Mouse (Mus musculus) frontal cortex, postnatal 14 days (tissue): ENCODE measurements around the gene Idua.

Experiments
- DNase-seq, 2 experiments: peaks; one replicate each; pipeline ENCODE4 v3.0.0; 2022; ENCODE audit warnings: low spot score in 2 of 2

Gene Idua

GRCm38 (mm10) chr5:108654444-108654990 is 5.6 kb upstream of the Idua start:
- DNase-seq, result peak in 1 of 2 experiments; percentile 1

- no peak for DNase-seq
Measured at GRCm38 (mm10) chr5:108655381-108655780, 4.8 kb upstream of the Idua start.

- DNase-seq, result no peak
Measured at GRCm38 (mm10) chr5:108655891-108656650, 4.1 kb upstream of the Idua start.

- no peak for DNase-seq
Measured at GRCm38 (mm10) chr5:108657406-108657805, 2.7 kb upstream of the Idua start.

GRCm38 (mm10) chr5:108658611-108659010 is 1.5 kb upstream of the Idua start:
- DNase-seq, result no peak

DNA sequence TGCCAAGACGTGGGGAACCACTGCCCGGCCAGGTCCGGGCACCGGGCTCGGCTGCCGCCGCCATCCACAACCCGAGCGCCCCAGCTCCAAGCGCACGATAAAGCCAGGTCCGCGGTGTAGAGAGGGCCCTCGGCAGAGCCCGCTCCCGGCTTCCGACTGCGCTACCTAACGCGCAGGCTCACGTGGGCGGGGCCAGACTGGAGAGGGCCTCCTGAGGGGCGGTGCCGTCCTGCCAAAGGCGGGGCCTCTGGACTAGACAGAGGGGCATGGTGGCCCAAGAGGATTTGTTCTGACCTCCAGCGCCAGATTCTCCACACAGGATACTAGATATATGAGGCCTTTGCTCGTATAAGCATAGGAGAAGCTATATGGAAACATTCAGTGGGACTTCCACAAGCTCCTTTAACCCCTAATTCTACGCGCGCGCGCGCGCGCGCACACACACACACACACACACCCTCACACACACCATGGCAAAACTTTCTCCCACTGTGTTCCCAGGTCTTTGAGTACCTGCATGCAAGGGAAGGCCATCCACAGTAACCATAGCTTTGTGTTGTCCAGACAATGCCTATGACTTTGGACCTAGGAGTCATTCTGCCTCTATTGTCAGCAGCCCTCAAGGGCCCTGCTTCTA is 619 bp downstream of the Idua start:
- peak; percentile 78 to 89 for DNase-seq

DNA sequence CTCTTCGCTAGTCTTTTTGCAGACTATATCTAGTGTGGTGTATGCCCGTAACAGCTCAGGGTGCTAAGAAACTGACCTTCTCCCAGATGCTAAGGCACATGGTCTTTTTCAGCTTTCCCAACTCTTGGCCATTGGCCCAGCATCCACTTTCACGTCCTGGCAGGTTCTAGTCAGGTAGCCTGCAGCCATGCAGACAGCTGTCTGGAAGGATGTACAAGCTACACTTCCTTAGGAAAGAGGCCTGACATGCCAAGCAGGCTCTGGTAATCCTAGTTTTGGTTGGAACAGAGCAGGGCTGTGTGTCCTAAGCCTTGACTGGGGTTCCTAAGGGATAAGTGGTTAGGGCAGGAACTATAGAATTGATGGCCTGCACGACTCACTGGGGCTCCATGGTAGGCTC is 2.6 kb downstream of the Idua start:
- DNase-seq, result no peak

GRCm38 (mm10) chr5:108665066-108665465 is 4.9 kb downstream of the Idua start:
- DNase-seq, result no peak

DNA sequence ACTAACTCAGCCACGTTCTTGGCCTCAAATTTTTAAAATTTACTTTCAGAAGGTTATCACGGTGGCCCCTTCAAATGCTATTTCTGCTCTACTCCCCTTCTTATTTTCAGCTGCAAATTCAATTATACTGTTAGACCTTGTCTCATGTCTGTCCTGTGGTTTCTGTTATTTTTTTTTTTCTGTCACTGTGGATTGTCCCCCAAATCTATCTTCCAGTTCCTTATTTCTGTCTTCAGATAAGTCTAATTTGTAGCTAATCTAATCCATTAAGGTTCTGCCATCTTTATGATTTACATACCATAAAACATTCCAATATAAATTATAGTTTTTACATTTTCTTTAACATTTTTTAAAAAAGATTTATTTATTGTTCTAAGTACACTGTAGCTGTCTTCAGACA is 7.2 kb downstream of the Idua start:
- DNase-seq, result no peak

- no peak for DNase-seq
Measured at GRCm38 (mm10) chr5:108668387-108668932, 8.3 kb downstream of the Idua start.

DNA sequence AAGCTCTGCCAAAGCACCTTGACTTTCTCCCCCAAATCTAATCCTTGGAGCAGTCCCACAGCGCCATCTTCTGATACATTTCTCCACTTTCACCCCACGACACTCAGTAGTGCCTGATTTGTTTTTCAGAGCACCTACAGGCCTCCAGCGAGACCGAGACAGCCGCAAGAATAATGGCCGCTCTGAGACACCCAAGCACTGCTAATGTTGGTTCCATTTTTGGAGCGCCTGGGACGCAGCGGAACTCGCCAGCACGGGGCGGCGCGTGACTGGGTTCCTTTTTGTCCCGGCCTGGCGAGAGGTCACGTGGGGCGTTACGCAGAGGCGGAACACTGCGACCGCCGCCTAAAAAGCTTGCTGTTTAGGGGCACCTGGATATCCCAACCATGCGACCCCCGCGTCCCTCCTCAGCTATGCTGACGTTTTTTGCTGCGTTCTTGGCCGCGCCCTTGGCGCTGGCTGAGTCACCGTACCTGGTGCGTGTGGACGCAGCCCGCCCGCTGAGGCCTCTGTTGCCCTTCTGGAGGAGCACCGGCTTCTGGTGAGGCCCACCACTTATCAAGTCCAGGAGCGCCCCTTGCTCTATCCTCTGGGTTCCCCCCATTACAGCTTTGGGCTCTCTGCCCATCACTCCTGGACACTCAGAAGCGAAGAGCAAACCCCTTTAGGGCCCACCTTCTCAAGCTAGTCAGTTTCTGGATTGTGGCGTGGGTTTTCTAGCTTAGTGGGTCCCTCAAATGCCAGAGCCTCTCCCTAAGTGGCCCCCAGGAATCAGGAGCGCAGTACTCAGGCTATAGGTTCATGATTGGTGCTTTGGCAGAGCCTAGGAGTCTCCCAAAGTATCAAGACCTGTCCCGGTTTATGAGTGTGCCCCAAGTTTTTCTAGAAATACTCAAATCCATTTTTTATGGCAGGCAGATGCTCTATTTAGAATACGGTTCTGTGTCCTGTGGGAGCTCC is 9.1 kb downstream of the Idua start, which contains the start of gene Dgkq:
Gene Dgkq, minus strand, starts transcription at position 696 of the 960 bp plus-strand sequence.
- DNase-seq, result peak; percentile 81 to 82

- DNase-seq, result no peak
Measured at GRCm38 (mm10) chr5:108669986-108670385, 9.9 kb downstream of the Idua start.

- no peak for DNase-seq
Measured at GRCm38 (mm10) chr5:108670785-108671184, 10.7 kb downstream of the Idua start.

DNA sequence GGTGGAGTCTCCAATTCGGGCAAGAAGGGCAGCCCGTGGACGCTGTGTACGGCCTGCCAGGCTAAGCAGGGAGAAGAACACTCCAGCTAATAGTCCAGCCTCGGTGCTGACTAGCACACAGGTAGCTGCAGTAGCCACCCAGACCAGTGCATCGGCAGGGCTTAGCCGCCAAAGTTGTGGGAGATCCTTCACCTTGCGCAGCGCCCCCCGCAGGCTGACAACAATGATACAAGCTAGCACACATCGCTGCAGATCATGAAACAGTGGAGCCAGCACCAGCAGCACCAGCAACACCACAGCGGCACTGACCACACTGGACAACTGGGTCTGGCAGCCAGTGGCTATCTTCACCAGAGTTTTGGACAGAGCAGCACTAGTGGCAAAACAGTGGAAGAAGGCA is 11.6 kb downstream of the Idua start:
- no peak for DNase-seq

DNA sequence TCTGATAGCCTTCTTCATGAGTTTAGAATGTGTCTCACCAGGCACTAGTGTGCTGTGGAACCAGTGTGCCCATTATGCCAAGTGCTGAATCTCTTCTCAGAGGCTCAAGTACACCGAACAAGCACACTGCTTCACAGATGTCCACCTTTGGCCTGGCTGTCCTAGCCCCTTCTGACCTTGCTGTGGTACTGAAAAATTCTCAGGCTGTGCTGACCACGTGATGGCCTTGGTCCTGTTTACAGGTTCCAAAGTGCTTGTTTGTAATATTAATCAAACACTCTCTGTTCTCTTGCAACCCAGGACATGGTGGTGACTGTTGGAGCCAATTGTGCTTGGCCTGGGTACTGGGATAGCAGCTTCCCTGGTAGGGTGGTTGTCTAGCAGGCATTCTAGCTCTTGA is 14.5 kb downstream of the Idua start:
- DNase-seq, result no peak

- no peak for DNase-seq
Measured at GRCm38 (mm10) chr5:108675251-108675816, 15.2 kb downstream of the Idua start, which contains the start of gene Slc26a1. Slc26a1 (minus strand) TSS chr5:108675569.

GRCm38 (mm10) chr5:108676772-108677498 is 16.8 kb downstream of the Idua start:
- peak in 1 of 2 experiments; percentile 31 for DNase-seq

DNA sequence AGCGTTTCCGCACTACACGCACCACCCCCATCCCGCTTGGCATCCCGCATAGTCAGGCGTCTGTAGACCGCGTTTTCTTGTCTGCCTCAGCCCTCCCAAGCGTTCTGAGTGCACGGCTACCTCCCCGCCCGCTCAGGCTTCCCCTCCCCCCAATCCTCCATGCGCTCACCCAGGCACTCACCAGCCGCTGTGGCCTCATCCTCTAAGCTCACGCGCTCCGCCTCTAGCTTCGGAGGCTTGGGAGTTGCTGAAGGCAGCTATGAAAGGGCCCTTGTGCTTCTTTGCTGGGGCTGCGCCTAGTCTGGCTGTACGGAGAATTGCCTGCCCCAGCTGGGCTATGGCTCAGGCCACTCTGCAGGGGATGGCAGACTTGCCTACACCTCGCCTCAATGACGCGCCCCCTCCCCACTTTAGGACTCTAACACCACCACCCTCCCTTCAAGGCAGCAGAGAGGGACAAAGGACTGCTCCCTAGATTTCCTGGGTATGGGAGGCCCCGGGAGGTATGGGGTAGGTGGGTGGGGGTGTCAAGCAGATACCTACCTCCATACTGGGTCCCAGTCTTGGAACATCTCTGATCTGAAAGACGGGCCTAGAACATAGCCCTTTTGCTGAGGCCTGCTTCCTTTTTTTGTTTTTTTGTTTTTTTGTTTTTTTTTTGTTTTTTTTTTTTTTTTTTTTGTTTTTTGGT is 17.6 kb downstream of the Idua start:
- DNase-seq, result peak; percentile 76 to 81

GRCm38 (mm10) chr5:108678296-108678854 is 18.2 kb downstream of the Idua start:
- no peak for DNase-seq
